Mouse (Mus musculus): ENCODE measurements around the gene Slc38a6. TPM values are rescaled to one million over a fixed set of nuclear protein-coding genes. Genes with fewer than 3 reads are reported as not detected.

Gene Slc38a6
- 10 to 100 TPM in 3 of 4 experiments, 1 to 10 TPM in 1; 7.5 to 16.0 (median 12.6) TPM for total RNA-seq (2022)

GRCm38 (mm10) chr12:73286287-73287092, at the start of gene Slc38a6, which contains the start of gene Trmt5:
Gene Slc38a6 (plus strand): TSS chr12:73286779.
Gene Trmt5 (minus strand): TSS chr12:73286710.
- DNase-seq = peak; percentile 91

GRCm38 (mm10) chr12:73241960-73242359, 44.6 kb upstream of the Slc38a6 start:
- DNase-seq = no peak

GRCm38 (mm10) chr12:73245687-73246086, 40.9 kb upstream of the Slc38a6 start:
- no peak for DNase-seq

- DNase-seq = no peak
Observed at GRCm38 (mm10) chr12:73255006-73255405, 31.6 kb upstream of the Slc38a6 start.

GRCm38 (mm10) chr12:73259269-73259668, 27.3 kb upstream of the Slc38a6 start:
- no peak for DNase-seq

- no peak for DNase-seq
Observed at GRCm38 (mm10) chr12:73260339-73260738, 26.2 kb upstream of the Slc38a6 start.

- DNase-seq = no peak
Observed at GRCm38 (mm10) chr12:73265381-73265978, 21.1 kb upstream of the Slc38a6 start.

- no peak for DNase-seq
Observed at GRCm38 (mm10) chr12:73266597-73266996, 20.0 kb upstream of the Slc38a6 start.

GRCm38 (mm10) chr12:73268497-73268896, 18.1 kb upstream of the Slc38a6 start:
- no peak for DNase-seq

- no peak for DNase-seq
Observed at GRCm38 (mm10) chr12:73269531-73269930, 17.0 kb upstream of the Slc38a6 start.

- no peak for DNase-seq
Observed at GRCm38 (mm10) chr12:73269933-73270332, 16.6 kb upstream of the Slc38a6 start.

- no peak for DNase-seq
Observed at GRCm38 (mm10) chr12:73274921-73275320, 11.7 kb upstream of the Slc38a6 start.

GRCm38 (mm10) chr12:73287609-73288008, 1.0 kb downstream of the Slc38a6 start:
- DNase-seq = no peak

- DNase-seq = no peak
Observed at GRCm38 (mm10) chr12:73288626-73289025, 2.0 kb downstream of the Slc38a6 start.

GRCm38 (mm10) chr12:73294884-73295283, 8.3 kb downstream of the Slc38a6 start:
- no peak for DNase-seq

GRCm38 (mm10) chr12:73295505-73296140, 9.0 kb downstream of the Slc38a6 start:
- DNase-seq = no peak

- DNase-seq = no peak
Observed at GRCm38 (mm10) chr12:73298621-73299020, 12.0 kb downstream of the Slc38a6 start.

- DNase-seq = no peak
Observed at GRCm38 (mm10) chr12:73300531-73300930, 14.0 kb downstream of the Slc38a6 start.

- peak; percentile 20 for DNase-seq
Observed at GRCm38 (mm10) chr12:73304636-73305035, 18.1 kb downstream of the Slc38a6 start.

- no peak for DNase-seq
Observed at GRCm38 (mm10) chr12:73307750-73308149, 21.2 kb downstream of the Slc38a6 start.

GRCm38 (mm10) chr12:73308711-73309110, 22.1 kb downstream of the Slc38a6 start:
- no peak for DNase-seq

GRCm38 (mm10) chr12:73317706-73318686, 31.4 kb downstream of the Slc38a6 start:
- DNase-seq = no peak
